In the genomic region with DNA sequence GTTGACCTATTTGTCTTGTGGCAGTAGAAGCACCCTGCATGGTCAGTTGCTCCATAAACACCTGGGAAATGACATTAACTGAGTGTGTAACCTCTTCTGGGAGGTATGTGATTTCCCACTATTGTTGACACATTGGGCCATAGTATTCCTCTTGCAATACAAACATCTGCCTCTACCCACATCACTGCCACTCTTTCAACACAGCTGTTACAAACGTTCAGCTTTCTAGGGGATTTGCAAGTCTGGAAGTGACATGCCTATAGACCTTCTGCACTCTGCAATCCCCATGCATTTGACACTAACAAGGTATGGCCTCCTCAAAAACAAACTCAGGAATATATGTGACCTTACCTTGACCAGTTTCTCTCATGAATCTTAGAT, we compare ENCODE assay signal across 16 mouse cellular contexts.
"Had no signal": no experiment of that assay in that cellular context is flagged by ENCODE, and none has a peak within 500 bp of the region (broad histone marks: within the 10 kb centered on the region; RNA-seq: fewer than 3 reads in every experiment).

No protein-coding gene starts in this region.

- DNase-seq: liver, embryonic 13.5 days; lung, embryonic 14.5 days; midbrain, embryonic 14.5 days; retina, postnatal 1 day; right cerebral cortex, adult 18-20 months; right cerebral cortex, postnatal 25 days; right cerebral cortex, postnatal 4 days; spleen, adult 18-20 months; thymus, adult 18-20 months; thymus, postnatal 14 days; thymus, postnatal 36 days had no signal

- H3K4me2 ChIP-seq: liver, embryonic 13.5 days; liver, embryonic 15.5 days; lung, embryonic 14.5 days; neural tube, embryonic 12.5 days had no signal

- H3K4me1 ChIP-seq: liver, embryonic 13.5 days; liver, embryonic 15.5 days; neural tube, embryonic 12.5 days had no signal

- H3K9me3 ChIP-seq: liver, embryonic 13.5 days; liver, embryonic 15.5 days; midbrain, embryonic 10.5 days; neural tube, embryonic 12.5 days had no signal

- H3K9ac ChIP-seq: liver, embryonic 13.5 days; liver, embryonic 15.5 days; lung, embryonic 14.5 days; neural tube, embryonic 12.5 days had no signal

- H3K27ac ChIP-seq: liver, embryonic 13.5 days; liver, embryonic 15.5 days; midbrain, embryonic 10.5 days; neural tube, embryonic 12.5 days had no signal

- H3K4me3 ChIP-seq: liver, embryonic 13.5 days; liver, embryonic 15.5 days; midbrain, embryonic 10.5 days; myocyte; neural tube, embryonic 12.5 days had no signal

- H3K36me3 ChIP-seq: liver, embryonic 13.5 days; liver, embryonic 15.5 days; midbrain, embryonic 10.5 days; neural tube, embryonic 12.5 days had no signal

- ATAC-seq: midbrain, embryonic 16.5 days had no signal

- H3K27me3 ChIP-seq: liver, embryonic 13.5 days; liver, embryonic 15.5 days; neural tube, embryonic 12.5 days had no signal
